Mouse (Mus musculus) limb, embryonic 14.5 days (tissue): ENCODE measurements around the gene Knstrn. TPM values are rescaled to one million over a fixed set of nuclear protein-coding genes. Genes with fewer than 3 reads are reported as not detected.

Experiments
- ATAC-seq: fragments of 200-750 bp; cut with Nextera tagmentation; 2 replicates; pipeline ENCODE4 v1.8.0; 2017; ENCODE audit warnings: low read depth, moderate number of reproducible peaks, moderate TSS enrichment; ENCODE audit not compliant: low FRiP score
- DNase-seq: peaks from one replicate; pipeline ENCODE4 v3.0.0-alpha.2; 2015; ENCODE audit warnings: low spot score
- H3K27ac ChIP-seq: fragments of 300-500 bp; sonication (generic); replicated peaks from 2 replicates; pipeline ENCODE4 v1.5.1; 2014; ENCODE audit warnings: low read depth, mild to moderate bottlenecking, low read length, moderate library complexity, mixed read lengths
- H3K27me3 ChIP-seq: fragments of 300-500 bp; sonication (generic); 2 replicates; pipeline ENCODE4 v1.6.1; 2014; ENCODE audit warnings: low read length, mixed read lengths; ENCODE audit not compliant: control insufficient read depth, insufficient read depth
- H3K36me3 ChIP-seq: fragments of 300-500 bp; sonication (generic); 2 replicates; pipeline ENCODE4 v1.6.1; 2014; ENCODE audit warnings: mild to moderate bottlenecking, low read length, moderate library complexity, mixed read lengths; ENCODE audit not compliant: control insufficient read depth, insufficient read depth
- H3K4me1 ChIP-seq: fragments of 300-500 bp; sonication (generic); 2 replicates; pipeline ENCODE4 v1.6.1; 2014; ENCODE audit warnings: antibody characterized with exemption, low read length, mixed read lengths; ENCODE audit not compliant: control insufficient read depth, insufficient read depth
- H3K4me2 ChIP-seq: fragments of 300-500 bp; sonication (generic); replicated peaks from 2 replicates; pipeline ENCODE4 v1.6.1; 2014; ENCODE audit warnings: low read depth, mild to moderate bottlenecking, low read length, moderate library complexity; ENCODE audit not compliant: severe bottlenecking
- H3K4me3 ChIP-seq: fragments of 300-500 bp; sonication (generic); replicated peaks from 2 replicates; pipeline ENCODE4 v1.5.1; 2014; ENCODE audit warnings: low read length
- H3K9ac ChIP-seq: fragments of 300-500 bp; sonication (generic); 2 replicates; pipeline ENCODE4 v1.6.1; 2014; ENCODE audit warnings: mild to moderate bottlenecking, low read depth, low read length, moderate library complexity; ENCODE audit not compliant: severe bottlenecking
- H3K9me3 ChIP-seq: fragments of 300-500 bp; sonication (generic); 2 replicates; pipeline ENCODE4 v1.6.1; 2016; ENCODE audit warnings: low read length; ENCODE audit not compliant: control insufficient read depth
- POLR2A ChIP-seq: fragments of 200-500 bp; IDR thresholded peaks from 2 replicates; pipeline ENCODE4 v1.8.0; 2012; ENCODE audit warnings: inconsistent platforms, mild to moderate bottlenecking, moderate library complexity, borderline replicate concordance; ENCODE audit not compliant: insufficient read depth, insufficient read length; ENCODE audit errors: extremely low read depth
- WGBS: fragments of 180-500 bp; shearing (Covaris S2); extraction: QIAGEN DNeasy Blood & Tissue Kit; methylation state at CpG from one replicate; pipeline ENCODE4 v1.1.7; 2014; 5-methylcytosine and 5-hydroxymethylcytosine counted together
- polyA plus RNA-seq, 2 experiments: library from polyadenylated mRNA; depleted of rRNA in 1 of 2; stranded (reverse) in 1 of 2; unstranded in 1 of 2; fragments of >200 nt; fragmentation: Nextera tagmentation in 1 of 2; extraction: Ambion mirVana in 1 of 2; gene quantifications; 2 replicates each; pipeline versions ENCODE4 v1.2.1 to v1.2.3; 2012 to 2014

The Knstrn gene
- polyA plus RNA-seq, 2 experiments = 67.0 to 81.3 TPM

- Histone ChIP-seq H3K4me1 (peaks cover 31% of the 10 kb centered on the region), H3K9me3 (no peaks in the 10 kb centered on the region), H3K27ac (no peak overlapping the region), H3K27me3 (peaks cover 60% of the 10 kb centered on the region), H3K9ac (peak overlapping the region; percentile 44), H3K4me2 (peak overlapping the region; percentile 92), H3K36me3 (no peaks in the 10 kb centered on the region), H3K4me3 (peak overlapping the region; percentile 50)
- TF ChIP-seq POLR2A = no peak
- DNase-seq (no peak), ATAC-seq (no peak)
- 1% methylated on average over 38 of the region's 38 CpGs for whole genome bisulfite sequencing
These were observed 82.4 kb downstream of the Knstrn start for GRCm38 (mm10) chr2:118895990-118896913.

GRCm38 (mm10) chr2:118896914-118897291 is 83.1 kb downstream of the Knstrn start:
- ATAC-seq (no peak), DNase-seq (no peak)
- Histone ChIP-seq H3K4me2 (peak overlapping the region; percentile 92), H3K9me3 (no peaks in the 10 kb centered on the region), H3K27ac (no peak overlapping the region), H3K9ac (peak overlapping the region; percentile 44), H3K4me3 (peak overlapping the region; percentile 50), H3K4me1 (peaks cover 31% of the 10 kb centered on the region), H3K27me3 (peaks cover 60% of the 10 kb centered on the region), H3K36me3 (no peaks in the 10 kb centered on the region)
- 2% methylated on average over 13 of the region's 13 CpGs for WGBS
- TF ChIP-seq POLR2A = no peak

DNA sequence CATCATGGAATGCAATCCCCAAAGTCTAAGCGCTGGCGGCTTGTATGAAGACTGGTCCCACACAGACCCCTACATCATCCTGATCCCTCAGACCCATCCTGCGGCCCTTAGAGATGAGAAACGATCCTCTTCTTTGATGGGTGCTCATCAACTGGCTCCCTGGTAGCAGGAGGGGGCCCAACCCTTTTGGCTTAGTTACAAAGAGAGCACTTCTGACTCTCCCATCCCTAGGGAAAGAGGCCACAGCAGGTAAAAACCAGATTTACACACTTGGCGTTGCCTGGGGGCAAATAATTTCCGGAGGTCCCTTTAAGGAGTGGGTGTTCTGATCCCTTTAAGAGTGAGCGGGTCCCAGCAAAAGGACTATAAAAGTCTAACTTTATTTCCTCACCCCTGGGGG is 83.6 kb downstream of the Knstrn start:
- H3K27me3 ChIP-seq = peaks cover 60% of the 10 kb centered on the region
- peak overlapping the region; percentile 92; the same call in 1 of the 2 replicates for H3K4me2 ChIP-seq
- no peak overlapping the region for H3K27ac ChIP-seq
- ATAC-seq (no peak), DNase-seq (no peak)
- no peaks in the 10 kb centered on the region for H3K36me3 ChIP-seq
- no peak overlapping the region for H3K9ac ChIP-seq
- no peak for TF ChIP-seq POLR2A
- WGBS = 4% methylated on average over 7 of the region's 7 CpGs
- H3K4me3 ChIP-seq = peak overlapping the region; percentile 50
- H3K4me1 ChIP-seq = peaks cover 31% of the 10 kb centered on the region
- H3K9me3 ChIP-seq = no peaks in the 10 kb centered on the region

DNA sequence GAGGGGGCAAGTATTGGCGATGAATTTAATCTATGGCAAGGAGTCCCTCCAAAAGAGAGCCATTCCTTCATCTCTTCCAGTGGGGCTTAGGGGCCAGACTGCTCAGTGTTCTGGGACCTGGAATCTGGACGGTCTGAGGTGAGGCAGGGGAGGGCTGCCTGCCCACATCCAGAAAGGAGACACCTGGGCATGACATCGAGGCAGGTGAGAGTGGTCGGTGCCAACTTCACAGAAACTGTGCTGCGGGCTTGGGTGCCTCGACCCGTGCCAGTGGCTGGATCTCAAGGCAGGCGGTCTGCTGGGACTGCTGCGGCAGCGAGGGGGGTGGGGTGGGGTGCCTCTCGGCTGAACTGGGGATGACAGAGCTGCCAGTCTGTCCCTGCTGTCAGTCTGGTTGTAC is 84.0 kb downstream of the Knstrn start:
- ATAC-seq = no peak
- H3K27ac ChIP-seq = no peak overlapping the region
- 1% methylated on average over 11 of the region's 11 CpGs for WGBS

DNA sequence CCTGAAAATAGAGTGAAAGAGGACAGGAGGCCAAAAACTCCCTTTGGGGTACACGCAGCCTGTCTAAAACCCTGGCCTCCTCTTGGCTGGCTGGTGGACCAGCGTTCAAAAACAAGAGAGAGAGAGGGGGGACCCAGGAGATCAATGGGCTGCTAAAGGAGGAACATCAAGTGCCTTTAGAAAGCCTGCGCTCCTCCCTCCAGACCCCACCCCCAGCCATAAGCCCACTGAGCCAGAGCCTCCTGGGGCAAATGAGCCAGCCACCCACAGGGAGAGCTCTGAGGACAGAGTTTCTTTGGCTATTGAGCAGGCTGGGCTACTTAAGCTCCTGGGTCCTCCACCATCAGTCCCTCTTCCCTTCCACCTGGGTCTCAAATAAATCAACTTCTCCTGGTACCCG is 85.0 kb downstream of the Knstrn start:
- ATAC-seq (no peak), DNase-seq (no peak)
- Histone ChIP-seq H3K9ac (no peak overlapping the region), H3K4me1 (peaks cover 41% of the 10 kb centered on the region), H3K27me3 (peaks cover 60% of the 10 kb centered on the region), H3K9me3 (no peaks in the 10 kb centered on the region), H3K4me2 (no peak overlapping the region), H3K4me3 (no peak overlapping the region), H3K27ac (no peak overlapping the region), H3K36me3 (no peaks in the 10 kb centered on the region)
- TF ChIP-seq POLR2A = no peak
- WGBS = 18% methylated on average over 4 of the region's 4 CpGs

More for the DNA sequence above, 84.0 kb downstream of the Knstrn start:
- no peak for DNase-seq
- no peak for TF ChIP-seq POLR2A
- Histone ChIP-seq H3K9me3 (no peaks in the 10 kb centered on the region), H3K4me2 (no peak overlapping the region), H3K27me3 (peaks cover 60% of the 10 kb centered on the region), H3K9ac (no peak overlapping the region), H3K4me3 (peak overlapping the region; percentile 50; the same call in 1 of the 2 replicates), H3K36me3 (no peaks in the 10 kb centered on the region), H3K4me1 (peaks cover 35% of the 10 kb centered on the region)
